8 mouse cellular contexts compared by ENCODE assay signal in genomic region chr17:30612075-30612859, GRCm38 (mm10). TPM values are rescaled to one million over a fixed set of nuclear protein-coding genes. Genes with fewer than 3 reads are reported as not detected.
DNase-seq lines count a peak whose midpoint lies in the region; ATAC-seq and TF ChIP-seq lines count a peak whose summit lies in the region.

No protein-coding gene starts in this region.

- H3K36me3 ChIP-seq in hindbrain, embryonic 10.5 days = no peaks in the 10 kb centered on the region; the same call in 1 of the 2 replicates
- H3K36me3 ChIP-seq in lung, postnatal 0 days (ENCODE audit: insufficient read depth, low read length) = no peaks in the 10 kb centered on the region

- no peaks in the 10 kb centered on the region for H3K9me3 ChIP-seq in hindbrain, embryonic 10.5 days
- H3K9me3 ChIP-seq in lung, postnatal 0 days (ENCODE audit: low read length) = no peaks in the 10 kb centered on the region

- peaks cover 39% of the 10 kb centered on the region for H3K4me1 ChIP-seq in hindbrain, embryonic 10.5 days (replicated peaks)
- no peaks in the 10 kb centered on the region for H3K4me1 ChIP-seq in lung, postnatal 0 days (ENCODE audit: insufficient read depth, low read depth, low read length)

- H3K27me3 ChIP-seq in hindbrain, embryonic 10.5 days (ENCODE audit: insufficient read depth, poor library complexity, severe bottlenecking) = no peaks in the 10 kb centered on the region
- H3K27me3 ChIP-seq in lung, postnatal 0 days (replicated peaks; ENCODE audit: insufficient read depth, low read length) = no peaks in the 10 kb centered on the region

- no peak for TF ChIP-seq EP300 in lung, postnatal 0 days (IDR thresholded peaks at IDR 0.05)

- TF ChIP-seq CTCF in lung, postnatal 0 days (IDR thresholded peaks at IDR 0.05) = peak; percentile 57

- peak overlapping the region; percentile 90 for H3K9ac ChIP-seq in lung, postnatal 0 days (replicated peaks; ENCODE audit: low read depth)

- peak overlapping the region; percentile 94 for H3K27ac ChIP-seq in hindbrain, embryonic 10.5 days
- H3K27ac ChIP-seq in lung, postnatal 0 days (ENCODE audit: low read length) = peak overlapping the region; percentile 90

- ATAC-seq in frontal cortex, adult (ENCODE audit: low TSS enrichment) = peak; percentile 99
- peak; percentile 100 for ATAC-seq in lung, postnatal 0 days

- peak overlapping the region; percentile 63 for H3K4me2 ChIP-seq in lung, postnatal 0 days (replicated peaks; ENCODE audit: low read depth, low read length)

- H3K4me3 ChIP-seq in hindbrain, embryonic 10.5 days = peak overlapping the region; percentile 61
- H3K4me3 ChIP-seq in lung, postnatal 0 days (ENCODE audit: low read depth, low read length) = peak overlapping the region; percentile 72

- under 1% methylated on average over 34 of the region's 34 CpGs for WGBS in hindbrain, embryonic 10.5 days
- under 1% methylated on average over 34 of the region's 34 CpGs for WGBS in lung, postnatal 0 days

- DNase-seq in MEL-GATA-1-ER (ENCODE audit: extremely low read depth, low read depth) = peak; percentile 99
- DNase-seq in cerebellum, adult 9-10 months = peak; percentile 100
- peak; percentile 98 for DNase-seq in hindbrain, embryonic 10.5 days (ENCODE audit: low spot score)
- peak; percentile 100 for DNase-seq in layer of hippocampus, adult 9-11 months
- peak; percentile 98 for DNase-seq in lung, postnatal 0 days (ENCODE audit: low spot score)
- peak; percentile 100 for DNase-seq in ovary, postnatal 14 days (ENCODE audit: low spot score)
- peak; percentile 99 for DNase-seq in thymus, postnatal 14 days

RNA-seq across cellular contexts. Expression of gene Dnah8, which starts 11.9 kb away (rescaled TPM):
- polyA plus RNA-seq in hindbrain, embryonic 10.5 days (2016; fragmentation: Nextera tagmentation; extraction: Ambion mirVana) = 1.0 and 1.3 TPM in 2 replicates
- 9.8 and 10.7 TPM in 2 replicates for polyA plus RNA-seq in lung, postnatal 0 days (2015; fragmentation: Nextera tagmentation; extraction: Ambion mirVana)

RNA-seq across cellular contexts. Expression of gene Glo1, which starts 14.4 kb away (rescaled TPM):
- polyA plus RNA-seq in hindbrain, embryonic 10.5 days (2016; fragmentation: Nextera tagmentation; extraction: Ambion mirVana) = 230 and 231 TPM in 2 replicates
- 159 and 161 TPM in 2 replicates for polyA plus RNA-seq in lung, postnatal 0 days (2015; fragmentation: Nextera tagmentation; extraction: Ambion mirVana)

RNA-seq across cellular contexts. Expression of gene Btbd9, which starts 36.0 kb away (rescaled TPM):
- 66.1 and 67.3 TPM in 2 replicates for polyA plus RNA-seq in hindbrain, embryonic 10.5 days (2016; fragmentation: Nextera tagmentation; extraction: Ambion mirVana)
- 40.6 and 41.7 TPM in 2 replicates for polyA plus RNA-seq in lung, postnatal 0 days (2015; fragmentation: Nextera tagmentation; extraction: Ambion mirVana)

Comparison
In these comparisons a context has a peak if more than half of its experiments do, and no peak if none do; other contexts are left out.
1. Peak in every context shown above with its lines: DNase-seq, ATAC-seq, H3K4me3 ChIP-seq and H3K27ac ChIP-seq.